In genomic region chr3:25144961-25145697, GRCm38 (mm10) we compare ENCODE assay signal across 9 mouse cellular contexts. TPM values are rescaled to one million over a fixed set of nuclear protein-coding genes. Genes with fewer than 3 reads are reported as not detected.
DNase-seq lines count a peak whose midpoint lies in the region; ATAC-seq lines count a peak whose summit lies in the region.
"Had no signal": no experiment of that assay in that cellular context is flagged by ENCODE, and none has a peak within 500 bp of the region (broad histone marks: within the 10 kb centered on the region; RNA-seq: fewer than 3 reads in every experiment).

No protein-coding gene starts in this region.

- H3K36me3 ChIP-seq in intestine, embryonic 14.5 days (ENCODE audit: control insufficient read depth, insufficient read depth, low read length): no peaks in the 10 kb centered on the region
- H3K36me3 ChIP-seq in intestine, embryonic 16.5 days (ENCODE audit: control insufficient read depth, insufficient read depth, low read length): no peaks in the 10 kb centered on the region
- no peaks in the 10 kb centered on the region for H3K36me3 ChIP-seq in hindbrain, embryonic 12.5 days
- no peaks in the 10 kb centered on the region for H3K36me3 ChIP-seq in limb, embryonic 13.5 days
- H3K36me3 ChIP-seq in liver, embryonic 11.5 days (ENCODE audit: control insufficient read depth, insufficient read depth, low read length): no peaks in the 10 kb centered on the region

- no peak overlapping the region for H3K4me3 ChIP-seq in intestine, embryonic 14.5 days (ENCODE audit: low read depth, low read length)
- H3K4me3 ChIP-seq in intestine, embryonic 16.5 days (ENCODE audit: low read length): no peak overlapping the region
- H3K4me3 ChIP-seq in hindbrain, embryonic 12.5 days: no peak overlapping the region
- H3K4me3 ChIP-seq in limb, embryonic 13.5 days: peak overlapping the region; percentile 66; the same call in 1 of the 2 replicates
- no peak overlapping the region for H3K4me3 ChIP-seq in liver, embryonic 11.5 days (ENCODE audit: low read depth, low read length)

- H3K4me2 ChIP-seq in intestine, embryonic 14.5 days (ENCODE audit: low read length): no peak overlapping the region
- H3K4me2 ChIP-seq in intestine, embryonic 16.5 days (ENCODE audit: low read depth, low read length): no peak overlapping the region
- no peak overlapping the region for H3K4me2 ChIP-seq in hindbrain, embryonic 12.5 days (replicated peaks)
- peak overlapping the region; percentile 72 for H3K4me2 ChIP-seq in limb, embryonic 13.5 days (replicated peaks)
- no peak overlapping the region for H3K4me2 ChIP-seq in liver, embryonic 11.5 days

- H3K9ac ChIP-seq in intestine, embryonic 14.5 days (ENCODE audit: low read length): no peak overlapping the region
- no peak overlapping the region for H3K9ac ChIP-seq in intestine, embryonic 16.5 days (ENCODE audit: low read depth, low read length)
- H3K9ac ChIP-seq in hindbrain, embryonic 12.5 days: no peak overlapping the region
- H3K9ac ChIP-seq in limb, embryonic 13.5 days: 0 out of 2 replicates have a peak overlapping the region, but pooled peaks have one; percentile 25
- H3K9ac ChIP-seq in liver, embryonic 11.5 days (ENCODE audit: low read depth, low read length): no peak overlapping the region

- no peak for ATAC-seq in intestine, embryonic 14.5 days (replicated peaks; ENCODE audit: low FRiP score, low TSS enrichment, low read depth)
- ATAC-seq in intestine, embryonic 16.5 days: no peak
- no peak for ATAC-seq in hindbrain, embryonic 12.5 days (ENCODE audit: low FRiP score)
- peak; percentile 55; the same call in 1 of the 2 replicates for ATAC-seq in limb, embryonic 13.5 days (ENCODE audit: low FRiP score, low read depth)
- no peak for ATAC-seq in liver, embryonic 11.5 days (replicated peaks; ENCODE audit: low FRiP score)

- 33% methylated on average over 8 of the region's 8 CpGs for WGBS in intestine, embryonic 14.5 days
- 31% methylated on average over 8 of the region's 8 CpGs for WGBS in intestine, embryonic 16.5 days
- whole genome bisulfite sequencing in hindbrain, embryonic 12.5 days: 13% methylated on average over 8 of the region's 8 CpGs
- 8% methylated on average over 8 of the region's 8 CpGs for WGBS in limb, embryonic 13.5 days
- WGBS in liver, embryonic 11.5 days: 25% methylated on average over 8 of the region's 8 CpGs

- peaks cover 10% of the 10 kb centered on the region; the same call in 1 of the 2 replicates for H3K9me3 ChIP-seq in intestine, embryonic 14.5 days (ENCODE audit: control insufficient read depth, low read length)
- H3K9me3 ChIP-seq in intestine, embryonic 16.5 days (ENCODE audit: control insufficient read depth, low read length): no peaks in the 10 kb centered on the region
- H3K9me3 ChIP-seq in hindbrain, embryonic 12.5 days (replicated peaks): peaks cover 5% of the 10 kb centered on the region
- H3K9me3 ChIP-seq in limb, embryonic 13.5 days: peaks cover 12% of the 10 kb centered on the region
- H3K9me3 ChIP-seq in liver, embryonic 11.5 days (ENCODE audit: control insufficient read depth, low read length): peaks cover 2% of the 10 kb centered on the region; the same call in 1 of the 2 replicates

- H3K27me3 ChIP-seq in intestine, embryonic 14.5 days (replicated peaks; ENCODE audit: control insufficient read depth, insufficient read depth, low read length): no peaks in the 10 kb centered on the region
- no peaks in the 10 kb centered on the region for H3K27me3 ChIP-seq in intestine, embryonic 16.5 days (replicated peaks; ENCODE audit: control insufficient read depth, insufficient read depth, low read length)
- no peaks in the 10 kb centered on the region for H3K27me3 ChIP-seq in hindbrain, embryonic 12.5 days
- no peaks in the 10 kb centered on the region for H3K27me3 ChIP-seq in limb, embryonic 13.5 days
- H3K27me3 ChIP-seq in liver, embryonic 11.5 days (replicated peaks; ENCODE audit: control insufficient read depth, insufficient read depth, low read length): peaks cover 24% of the 10 kb centered on the region
- H3K27me3 ChIP-seq: CH12.LX had no signal

- H3K27ac ChIP-seq in intestine, embryonic 14.5 days (ENCODE audit: low read depth): no peak overlapping the region
- H3K27ac ChIP-seq in intestine, embryonic 16.5 days (ENCODE audit: low read length): no peak overlapping the region
- H3K27ac ChIP-seq in hindbrain, embryonic 12.5 days: 0 out of 2 replicates have a peak overlapping the region, but pooled peaks have one; percentile 17
- peak overlapping the region; percentile 94 for H3K27ac ChIP-seq in limb, embryonic 13.5 days
- no peak overlapping the region for H3K27ac ChIP-seq in liver, embryonic 11.5 days (ENCODE audit: low read depth, low read length)

- peak; percentile 55 for DNase-seq in intestine, embryonic 14.5 days (ENCODE audit: low spot score)
- DNase-seq in embryo, embryonic 10 days (ENCODE audit: low spot score): peak; percentile 6
- no peak for DNase-seq in natural killer cell, adult 2 months (ENCODE audit: low spot score in 2 of 2)
- no peak for DNase-seq in heart, adult 9 months (ENCODE audit: low spot score in 2 of 2)
- no peak for DNase-seq in liver, embryonic 11.5 days (ENCODE audit: low spot score)

- no peaks in the 10 kb centered on the region for H3K4me1 ChIP-seq in intestine, embryonic 14.5 days (replicated peaks; ENCODE audit: control insufficient read depth, insufficient read depth, low read length)
- H3K4me1 ChIP-seq in intestine, embryonic 16.5 days (ENCODE audit: control insufficient read depth, insufficient read depth, low read length): no peaks in the 10 kb centered on the region
- H3K4me1 ChIP-seq in hindbrain, embryonic 12.5 days: 0 out of 2 replicates have a peak, but pooled peaks cover 5% of the 10 kb centered on the region
- H3K4me1 ChIP-seq in limb, embryonic 13.5 days: peaks cover 15% of the 10 kb centered on the region
- no peaks in the 10 kb centered on the region for H3K4me1 ChIP-seq in liver, embryonic 11.5 days (replicated peaks; ENCODE audit: control insufficient read depth, insufficient read depth, low read length)

RNA-seq across cellular contexts. Expression of gene Naaladl2, which starts 1.1 kb away (rescaled TPM):
- polyA plus RNA-seq in intestine, embryonic 14.5 days (2014; fragmentation: Nextera tagmentation; extraction: Ambion mirVana): 1.6 and 2.5 TPM in 2 replicates
- 3.2 and 3.3 TPM in 2 replicates for polyA plus RNA-seq in intestine, embryonic 16.5 days (2015; fragmentation: Nextera tagmentation; extraction: Ambion mirVana)
- 0.63 and 1.8 TPM in 2 replicates for polyA plus RNA-seq in hindbrain, embryonic 12.5 days (2016; fragmentation: Nextera tagmentation; extraction: Ambion mirVana)
- 2.0 TPM in 2 replicates for polyA plus RNA-seq in limb, embryonic 13.5 days (2015; fragmentation: Nextera tagmentation; extraction: Ambion mirVana)
- polyA plus RNA-seq in liver, embryonic 11.5 days (2014; fragmentation: Nextera tagmentation; extraction: Ambion mirVana): 0.22 and 0.31 TPM in 2 replicates

Comparison
In these comparisons a context has a peak if more than half of its experiments do, and no peak if none do; other contexts are left out.
1. DNase-seq: peak in intestine, embryonic 14.5 days (single experiment) and embryo, embryonic 10 days (single experiment); none in natural killer cell, adult 2 months (0 of 2), heart, adult 9 months (0 of 2) and liver, embryonic 11.5 days (single experiment).
2. H3K27ac ChIP-seq: peak in hindbrain, embryonic 12.5 days (single experiment) and limb, embryonic 13.5 days (single experiment); none in intestine, embryonic 14.5 days (single experiment), intestine, embryonic 16.5 days (single experiment) and liver, embryonic 11.5 days (single experiment).